Mouse (Mus musculus) left cerebral cortex, adult 11 months (tissue): Measurements from ENCODE around the gene Dnm1.

ENCODE experiments used
- DNase-seq: peaks from one replicate; pipeline ENCODE4 v3.0.0; 2022; ENCODE audit warnings: low spot score

Gene Dnm1

DNA sequence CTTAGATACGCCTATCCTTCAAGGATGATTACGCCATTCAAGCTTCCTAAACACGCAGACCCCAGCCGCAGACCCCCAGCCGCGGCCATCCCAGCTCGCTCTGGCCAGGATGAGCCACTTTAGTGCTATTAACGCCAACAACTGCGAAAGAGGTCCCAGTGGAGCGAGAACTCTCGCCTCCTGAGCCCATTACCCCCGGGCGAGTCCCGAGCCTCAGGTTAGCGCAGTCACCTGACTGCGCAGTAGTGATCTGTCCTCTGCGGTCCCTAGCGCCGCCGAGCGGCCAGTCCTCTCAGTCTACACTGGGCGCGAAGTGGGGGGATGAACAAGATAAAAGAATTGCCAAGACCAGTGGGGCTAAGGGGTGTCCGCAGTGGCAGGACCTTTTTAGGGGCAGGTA lies 8.3 kb upstream of the Dnm1 start:
- peak; percentile 68 for DNase-seq

DNA sequence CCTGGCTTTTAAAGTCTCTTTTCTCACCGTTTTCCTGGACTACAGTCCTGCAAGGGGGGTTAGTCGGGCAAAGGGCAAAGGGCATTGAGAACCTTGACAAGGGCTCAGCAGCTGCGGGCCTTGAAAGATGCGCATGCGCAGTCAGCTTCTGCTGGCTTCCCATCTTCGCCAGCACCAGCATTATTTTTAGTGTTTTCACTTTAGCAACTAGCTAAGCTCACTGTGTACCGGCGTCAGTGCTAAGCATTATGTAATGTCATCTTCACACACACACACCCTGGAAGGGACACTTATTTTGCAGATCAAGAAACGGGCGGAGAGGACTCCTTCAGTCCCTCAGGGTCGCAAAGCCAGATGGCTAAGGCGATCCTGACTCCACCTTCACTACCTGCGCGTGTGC lies 7.6 kb upstream of the Dnm1 start:
- peak; percentile 83 for DNase-seq

DNA sequence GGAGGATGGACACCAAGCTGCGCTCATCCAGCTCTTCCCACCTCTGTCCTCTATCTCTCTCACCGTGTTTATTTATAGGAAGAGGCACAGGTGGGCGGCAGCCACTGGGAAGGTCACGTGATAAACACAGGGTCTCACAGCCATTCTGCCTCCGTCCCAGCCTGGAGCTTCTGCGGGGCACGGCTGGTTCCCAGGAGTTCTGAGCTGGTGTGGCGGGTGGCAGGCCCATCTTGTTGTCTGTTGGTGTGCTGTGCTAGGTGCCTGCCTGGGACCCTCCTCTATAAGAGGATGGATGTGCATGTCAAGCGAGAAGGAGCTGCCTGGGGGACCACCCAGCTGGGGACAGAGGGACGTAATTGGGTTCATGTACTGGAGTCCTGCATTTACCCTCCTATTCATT lies 5.2 kb upstream of the Dnm1 start:
- no peak for DNase-seq

DNA sequence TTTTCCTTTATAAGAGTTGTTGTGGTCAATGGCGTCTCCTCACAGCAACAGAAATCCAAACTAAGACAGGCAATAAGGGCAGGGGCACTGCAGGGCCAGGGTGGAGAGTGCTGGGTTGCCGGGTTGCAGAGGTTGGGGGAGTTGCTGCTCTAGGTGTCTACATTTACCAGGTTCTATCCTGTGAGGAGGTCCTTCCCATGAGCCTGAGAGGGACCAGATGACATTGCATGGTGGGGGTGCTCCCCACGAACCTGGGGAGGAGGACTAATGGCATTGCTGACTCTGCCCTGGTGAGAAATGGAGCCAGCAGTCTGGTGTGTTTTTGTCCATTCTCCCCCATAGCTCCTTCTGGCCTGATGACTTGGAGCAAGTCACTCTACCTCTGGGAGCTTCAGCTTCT lies 4.6 kb upstream of the Dnm1 start:
- DNase-seq: no peak

DNA sequence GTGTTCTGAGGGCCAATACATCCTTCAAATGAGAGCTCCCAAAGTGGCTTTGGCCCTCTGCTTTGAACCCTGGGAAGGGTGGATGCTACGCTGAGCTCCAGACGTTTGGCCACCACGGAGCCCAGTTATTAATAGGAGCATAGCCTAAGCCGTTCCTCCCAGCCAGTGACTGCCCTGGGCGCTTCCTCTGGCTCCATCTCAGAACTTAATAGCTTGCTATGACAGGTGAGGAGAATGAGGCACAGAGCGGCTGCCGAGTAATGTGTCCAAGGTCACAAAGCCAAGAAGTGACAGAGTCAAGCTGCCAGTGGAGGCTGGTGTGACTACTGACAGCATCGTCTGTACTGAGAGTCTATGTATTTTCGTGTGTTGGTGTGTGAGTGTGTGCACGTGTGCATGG lies 3.1 kb upstream of the Dnm1 start:
- DNase-seq: no peak

DNA sequence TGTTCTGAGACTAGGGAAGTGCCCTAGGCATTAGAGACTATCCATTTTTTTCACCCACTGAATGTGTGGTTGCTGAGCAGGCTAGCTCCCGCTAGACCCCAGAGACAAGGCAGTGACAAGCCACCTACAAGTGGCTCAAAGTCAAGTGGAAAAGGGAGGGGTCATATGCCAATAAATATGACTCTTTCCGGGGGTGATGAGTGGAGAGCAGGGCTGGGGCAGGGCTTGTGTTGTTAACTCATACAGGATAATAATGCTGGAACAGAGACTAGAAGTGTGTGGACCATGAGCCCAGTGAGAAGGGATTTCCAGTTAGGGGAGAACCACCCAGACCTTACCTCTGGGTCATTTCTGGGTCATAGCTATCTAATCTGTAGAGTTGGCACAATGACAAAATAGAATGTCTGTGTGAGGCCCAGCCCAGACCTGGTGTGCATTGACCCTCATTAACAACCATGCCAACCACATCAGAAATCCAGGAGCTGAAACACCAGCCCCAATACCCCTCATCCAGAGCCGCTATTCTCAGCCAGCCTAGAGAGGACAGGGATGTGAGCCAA lies 1.3 kb upstream of the Dnm1 start:
- DNase-seq: no peak

DNA sequence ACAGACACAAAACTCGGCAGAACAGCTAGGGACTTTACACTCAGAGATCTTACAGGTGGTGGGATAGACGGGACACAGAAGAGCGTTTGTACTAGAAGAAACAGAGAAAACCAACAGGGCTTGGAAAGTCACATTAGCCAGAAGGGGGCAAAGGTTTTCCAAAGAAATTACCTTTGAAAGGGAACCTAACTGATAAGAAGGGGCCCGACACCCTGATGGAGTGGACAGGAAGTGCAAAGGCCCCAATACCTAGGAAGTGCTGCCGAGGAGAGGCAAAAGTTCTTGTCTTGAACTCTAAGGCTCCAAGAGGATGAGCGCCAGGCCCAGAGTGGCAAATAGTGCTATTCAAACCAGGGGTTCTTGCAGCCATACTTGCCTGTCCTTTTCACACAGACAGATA lies 698 bp upstream of the Dnm1 start:
- no peak for DNase-seq

DNA sequence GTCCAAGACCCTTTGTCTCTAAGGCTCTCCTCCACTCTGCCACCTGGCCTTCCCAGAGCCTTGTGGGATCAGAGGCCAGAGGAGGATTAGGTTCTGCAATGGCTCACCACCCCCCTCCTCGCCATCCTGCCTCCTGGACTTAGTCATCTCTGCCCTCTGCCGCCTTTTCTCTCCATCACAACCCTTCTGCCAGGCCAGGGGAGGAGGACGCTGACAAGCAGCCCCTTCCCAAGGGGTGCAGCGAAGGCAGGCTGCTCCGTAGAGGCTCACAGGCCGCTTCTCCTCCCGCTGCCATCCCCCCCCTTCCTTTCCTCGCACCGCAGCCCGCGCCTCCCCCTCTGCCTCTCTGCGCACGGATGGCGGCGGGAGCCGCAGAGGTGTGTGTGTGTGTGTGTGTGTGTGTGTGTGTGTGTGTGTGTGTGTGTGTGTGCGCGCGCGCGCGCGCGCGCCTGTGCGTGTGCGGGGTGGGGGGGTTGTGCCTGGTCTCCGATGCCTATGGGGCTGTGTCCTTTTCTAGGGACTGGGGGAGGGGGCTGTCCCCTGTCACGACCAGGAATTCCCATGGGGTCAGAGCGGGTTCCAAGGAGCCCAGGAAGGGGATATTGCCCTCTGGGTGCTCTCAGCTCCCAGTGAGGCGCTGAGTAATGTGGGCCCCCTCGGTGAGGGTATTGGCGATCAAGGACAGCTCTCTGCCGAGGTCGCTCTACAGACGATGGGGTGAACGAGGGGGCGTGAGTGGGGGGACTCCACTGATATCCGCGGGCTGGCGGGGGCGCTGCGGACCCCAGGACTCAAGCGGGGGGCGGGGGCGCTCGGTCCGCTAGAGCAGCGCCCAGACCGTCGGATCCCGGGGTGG lies 759 bp downstream of the Dnm1 start, which contains the start of gene Ciz1:
Gene Ciz1, plus strand, starts transcription at position 177 of the 856 bp plus-strand sequence.
- no peak for DNase-seq

DNA sequence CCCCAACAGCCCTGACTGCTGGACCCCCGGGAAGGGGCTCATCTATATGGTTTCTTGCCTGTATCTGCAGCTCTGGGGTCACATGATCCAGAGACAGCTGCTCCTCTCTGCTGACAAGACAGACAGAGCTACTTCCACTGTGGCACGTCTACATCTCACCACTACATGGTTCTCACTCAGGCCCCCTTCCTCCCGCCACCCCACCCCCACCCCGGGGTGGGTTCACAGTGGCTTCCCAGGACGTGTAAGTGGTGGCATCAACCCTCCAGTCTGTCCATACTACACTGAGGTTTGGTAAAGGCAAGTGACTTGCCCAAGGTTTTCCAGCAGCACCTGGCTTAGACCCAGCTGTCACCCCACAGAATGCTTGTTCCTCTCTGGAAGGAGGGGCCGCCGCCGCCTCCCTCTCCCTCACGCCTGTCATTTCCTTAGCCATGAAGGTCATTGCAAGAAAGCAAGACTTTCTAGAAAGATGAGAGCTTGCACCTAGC lies 1.6 kb downstream of the Dnm1 start:
- DNase-seq: no peak

DNA sequence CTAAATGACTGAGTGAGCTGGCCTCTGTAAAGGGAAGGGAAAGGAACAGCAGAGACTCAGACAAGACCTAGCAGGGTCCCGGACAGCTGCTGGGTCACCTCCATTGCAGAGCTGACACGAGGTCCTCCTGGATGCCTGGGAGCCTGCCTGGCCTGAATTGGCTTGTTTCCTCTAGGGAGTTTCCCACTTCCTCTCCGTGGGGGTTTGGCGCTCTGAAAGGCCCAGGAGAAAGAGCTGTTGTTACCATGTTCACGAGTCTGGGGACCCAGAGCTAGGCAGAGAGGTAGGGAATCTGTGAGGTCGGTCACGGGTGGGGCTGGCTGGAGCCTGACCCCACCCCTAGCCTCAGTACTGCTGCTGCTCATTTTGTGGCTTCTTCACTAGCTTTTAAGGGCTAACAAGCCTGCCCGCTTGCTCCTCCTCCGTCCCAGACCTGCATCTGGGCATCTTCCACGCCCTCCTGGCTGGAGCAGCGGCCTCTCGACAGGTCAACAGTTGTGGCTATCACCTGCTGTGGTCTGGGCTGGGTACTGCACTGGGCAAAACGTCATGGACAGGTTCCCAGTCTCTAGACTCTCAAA lies 2.6 kb downstream of the Dnm1 start:
- no peak for DNase-seq

DNA sequence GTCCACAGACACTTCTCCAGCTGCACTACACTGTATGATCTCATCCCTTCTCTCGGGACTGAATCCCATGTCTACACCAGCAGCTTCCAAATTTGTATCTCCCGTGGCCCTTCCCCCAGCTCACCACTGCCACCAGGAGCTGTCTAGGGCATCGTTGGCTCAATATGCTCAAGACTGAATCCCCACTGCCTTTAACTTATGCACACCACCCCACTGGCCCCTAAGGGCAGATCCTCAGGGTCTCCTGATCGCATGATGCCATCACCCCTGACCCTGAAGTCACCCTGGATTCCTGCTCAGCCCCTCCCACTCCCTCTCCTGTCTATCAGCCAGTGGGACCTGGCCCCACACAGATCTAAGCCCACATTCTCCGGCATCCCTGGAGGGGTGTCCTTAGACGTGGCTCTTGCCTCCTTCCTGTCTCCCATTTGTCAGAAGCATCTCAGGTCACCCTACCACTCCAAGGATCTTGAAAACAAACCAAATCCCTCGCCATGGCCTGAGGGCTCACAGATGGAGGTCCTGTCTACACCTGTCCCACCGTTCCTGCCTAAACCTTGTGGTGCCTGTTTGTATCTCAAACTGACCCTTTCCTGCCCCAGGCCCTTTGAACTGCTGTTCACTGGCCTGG lies 3.4 kb downstream of the Dnm1 start:
- no peak for DNase-seq

DNA sequence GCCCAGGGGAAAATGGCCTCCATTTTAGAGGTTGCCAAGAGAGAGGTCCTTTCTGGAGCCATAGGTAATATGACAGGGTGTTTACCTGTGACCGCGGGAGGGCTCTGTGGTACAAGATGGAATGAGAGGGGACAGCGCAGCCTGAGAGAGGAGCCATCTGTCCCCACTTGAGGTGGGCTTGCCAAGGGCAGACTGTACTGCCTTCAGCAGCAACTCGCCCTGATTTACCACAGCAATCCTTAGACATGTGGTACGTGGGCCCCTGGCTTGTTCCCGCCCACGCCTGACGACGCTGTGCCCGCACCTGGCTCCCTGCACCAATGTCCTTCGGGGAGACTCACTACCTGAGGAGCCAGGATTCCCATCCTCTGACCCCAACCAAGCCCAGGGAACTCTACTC lies 4.8 kb downstream of the Dnm1 start:
- DNase-seq: no peak

DNA sequence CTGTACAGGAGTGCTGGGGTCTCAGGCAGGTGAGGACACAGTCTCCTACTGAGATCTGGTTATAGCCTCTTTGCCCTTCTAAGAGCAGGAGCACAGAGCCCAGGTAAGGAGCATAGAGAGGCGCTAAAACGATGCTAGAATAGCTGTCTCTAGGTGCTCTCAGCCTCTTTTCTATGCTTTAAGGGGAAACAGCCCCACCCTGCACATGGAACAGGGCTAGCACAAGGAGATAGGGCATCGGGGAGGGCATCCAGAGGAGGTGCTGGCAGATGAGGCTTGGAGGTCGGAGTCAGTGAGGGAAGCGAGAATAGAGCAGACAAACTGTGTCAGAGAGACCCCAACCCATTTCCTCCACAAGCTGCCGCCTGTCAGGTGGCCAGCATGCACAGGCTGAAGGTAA lies 6.1 kb downstream of the Dnm1 start:
- DNase-seq: no peak

DNA sequence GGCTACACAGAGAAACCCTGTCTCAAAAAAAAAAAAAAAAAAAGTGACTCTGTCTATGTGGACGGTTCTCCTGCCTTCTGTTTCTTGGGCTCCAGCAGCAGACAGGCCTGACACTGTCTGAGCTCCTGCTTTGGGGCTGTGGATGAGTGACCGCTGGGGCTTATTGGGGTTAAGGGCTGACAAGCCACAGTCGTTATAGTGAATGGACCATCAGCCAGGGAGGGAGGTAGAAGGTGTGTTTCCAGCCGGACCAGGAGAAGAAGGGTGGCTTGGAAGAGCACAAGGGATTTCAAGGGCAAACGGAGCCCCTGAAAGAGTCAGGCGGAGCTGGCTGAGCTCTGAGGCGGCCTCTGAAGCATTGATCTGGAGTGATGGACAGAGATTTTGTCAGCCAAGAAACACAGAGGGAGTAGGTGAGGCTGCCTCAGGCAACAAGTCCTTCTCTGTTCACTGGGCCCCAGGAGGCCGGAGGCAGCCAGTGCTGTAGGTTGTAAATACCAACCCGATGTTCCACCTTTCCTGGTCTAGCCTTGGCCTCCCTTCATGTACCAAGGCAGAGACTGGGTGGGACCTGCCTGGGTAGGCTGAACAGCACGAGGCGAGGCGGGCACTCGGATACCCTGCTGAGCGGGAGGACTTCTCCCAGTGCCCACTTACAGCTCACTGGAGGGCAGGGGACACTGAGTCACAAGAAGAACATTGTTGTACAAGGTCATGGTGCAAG lies 8.4 kb downstream of the Dnm1 start:
- DNase-seq: no peak

DNA sequence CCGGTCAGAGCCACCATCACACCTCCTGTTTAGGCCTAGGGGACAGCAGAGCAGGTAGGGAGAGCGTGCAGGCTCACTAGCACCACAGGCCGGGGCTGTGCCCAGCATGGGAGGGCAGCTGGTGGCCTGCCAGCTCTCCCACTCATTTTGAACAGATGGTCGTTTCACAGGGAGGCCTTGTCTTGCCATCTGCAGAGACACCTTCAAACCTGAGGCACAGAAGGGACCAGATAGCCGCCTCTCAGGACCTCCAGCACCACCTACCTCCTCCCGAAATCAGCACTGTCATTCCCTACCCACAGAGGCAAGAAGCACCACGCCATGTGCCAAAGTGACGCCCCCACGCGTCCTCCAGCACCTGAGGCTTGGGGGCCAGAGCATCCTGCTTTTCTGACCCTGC lies 9.1 kb downstream of the Dnm1 start:
- DNase-seq: no peak

DNA sequence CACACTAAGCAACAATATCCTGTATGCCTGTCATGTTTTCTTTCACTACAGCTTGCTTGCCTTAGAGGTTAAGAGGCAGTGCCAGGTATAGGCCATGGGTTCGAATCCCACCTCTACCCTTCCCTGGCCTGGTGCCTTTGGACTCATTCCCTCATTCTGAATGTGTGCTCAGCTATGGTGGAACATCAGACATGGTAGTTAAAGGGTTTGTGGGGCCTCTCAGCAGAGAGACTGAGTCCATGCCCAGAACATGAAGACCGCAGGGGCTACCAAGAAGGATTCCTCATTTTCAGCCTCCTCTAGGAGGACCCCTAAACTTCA lies 9.8 kb downstream of the Dnm1 start:
- DNase-seq: no peak

DNA sequence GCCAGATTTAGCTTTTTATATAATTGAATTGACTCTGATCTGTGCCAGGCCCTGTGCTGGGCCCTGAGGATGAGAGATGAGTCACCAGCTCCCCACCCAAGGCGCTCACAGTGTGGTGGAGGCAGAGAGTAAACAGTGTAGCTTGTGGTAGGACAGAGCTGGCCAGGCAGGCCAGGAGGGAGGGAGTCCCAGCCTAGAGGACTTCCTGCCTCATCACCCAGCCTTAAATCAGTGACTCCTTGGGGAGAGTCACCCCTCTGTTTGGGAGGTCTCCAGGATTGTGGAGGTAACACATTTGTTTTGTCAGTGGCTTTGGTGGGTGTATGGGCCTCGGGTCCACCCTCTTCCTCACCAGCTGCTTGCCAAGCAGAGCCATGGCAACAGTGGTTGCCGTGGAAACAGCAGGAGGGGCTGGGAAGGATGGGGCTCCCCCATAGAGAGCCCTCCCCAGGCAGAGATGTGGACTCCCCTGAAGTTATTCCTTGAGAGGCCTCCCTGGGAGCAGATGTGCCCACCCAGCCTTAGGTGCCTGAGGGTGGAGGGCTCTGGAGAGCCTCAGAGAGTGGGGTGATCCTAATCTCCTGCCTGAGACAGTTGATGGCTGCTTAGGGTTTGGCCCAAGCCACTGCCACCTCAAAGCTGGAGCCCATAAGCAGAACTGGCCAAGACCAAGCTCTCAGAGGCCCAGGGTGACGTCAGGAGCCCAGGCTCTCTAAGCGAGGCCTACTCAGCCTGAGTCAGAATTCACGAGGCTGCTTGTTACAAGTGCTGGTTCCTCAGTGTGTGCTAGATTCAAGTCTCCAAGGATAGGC lies 10.4 kb downstream of the Dnm1 start:
- peak; percentile 63 for DNase-seq

DNA sequence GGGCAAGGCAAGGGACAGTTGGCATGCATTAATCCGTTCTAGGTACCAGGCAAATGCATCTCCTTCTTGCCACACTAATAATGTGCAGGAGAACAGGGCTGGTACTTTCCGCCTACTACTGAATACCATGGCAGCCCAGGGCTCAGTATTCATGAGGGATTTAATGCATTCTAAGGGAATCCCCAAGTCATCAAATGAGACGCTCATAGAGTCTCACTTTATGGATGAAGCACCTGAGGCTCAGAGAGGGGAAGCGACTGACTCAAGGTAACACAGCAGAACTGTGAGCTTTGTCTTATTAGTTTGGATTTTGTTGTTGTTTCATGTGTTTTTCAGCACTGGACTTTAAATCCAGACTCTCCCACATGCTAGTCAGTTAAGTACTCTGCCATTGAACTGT lies 11.1 kb downstream of the Dnm1 start:
- DNase-seq: no peak

DNA sequence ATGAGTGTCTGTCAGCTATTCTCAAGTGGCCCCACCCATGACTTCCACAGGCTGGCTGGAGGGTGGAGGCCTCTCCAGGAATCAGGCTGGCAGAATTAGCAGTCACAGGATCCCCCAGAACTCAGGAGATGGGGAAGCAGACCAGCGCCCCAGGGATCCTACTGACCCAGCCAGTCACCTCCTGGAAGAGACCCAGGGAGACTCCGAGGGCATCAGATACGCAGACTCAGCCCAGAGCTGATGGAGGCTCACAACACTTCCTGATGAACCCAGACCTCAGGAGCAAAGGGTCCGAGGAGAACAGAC lies 11.6 kb downstream of the Dnm1 start:
- no peak for DNase-seq

DNA sequence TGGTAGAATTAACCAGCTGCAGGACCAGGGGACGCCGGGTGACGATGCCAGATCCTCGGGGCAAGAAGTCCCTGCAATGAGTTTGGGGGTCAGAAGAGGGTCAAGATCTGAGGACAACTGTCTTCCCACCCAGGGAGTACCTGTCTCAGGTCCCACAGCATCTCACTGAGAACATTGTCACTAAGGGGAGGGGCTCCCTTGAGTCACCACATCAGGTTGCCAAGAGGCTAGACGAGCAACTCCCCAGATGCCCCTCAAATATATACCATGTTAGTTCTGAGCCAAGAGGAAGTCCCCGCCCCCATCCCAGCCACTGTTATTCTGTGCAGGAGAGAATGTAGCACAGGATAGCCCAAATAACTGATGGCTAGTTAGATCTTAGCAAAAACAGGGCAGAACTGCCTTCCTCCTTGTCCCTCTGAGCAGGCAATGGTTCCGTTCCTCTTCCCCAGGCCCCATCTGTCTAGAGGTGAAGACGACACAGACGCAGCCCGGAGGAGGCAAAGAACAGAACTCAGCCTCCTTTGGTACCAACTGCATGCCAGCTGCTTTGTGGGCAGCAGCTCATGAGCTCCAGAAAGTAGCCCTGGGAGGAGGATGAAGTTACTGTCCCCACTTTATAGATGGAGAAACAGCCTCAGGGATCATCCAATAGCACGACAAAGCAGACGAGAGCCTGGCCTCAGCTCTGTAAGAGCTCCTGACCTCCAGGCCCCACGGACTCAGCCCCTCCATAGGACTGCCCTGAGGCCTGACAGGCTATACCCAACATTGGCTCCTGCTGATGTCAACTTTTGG lies 12.1 kb downstream of the Dnm1 start:
- DNase-seq: no peak
